Mouse (Mus musculus): ENCODE data around the gene Rad51b.

Gene Rad51b

DNA sequence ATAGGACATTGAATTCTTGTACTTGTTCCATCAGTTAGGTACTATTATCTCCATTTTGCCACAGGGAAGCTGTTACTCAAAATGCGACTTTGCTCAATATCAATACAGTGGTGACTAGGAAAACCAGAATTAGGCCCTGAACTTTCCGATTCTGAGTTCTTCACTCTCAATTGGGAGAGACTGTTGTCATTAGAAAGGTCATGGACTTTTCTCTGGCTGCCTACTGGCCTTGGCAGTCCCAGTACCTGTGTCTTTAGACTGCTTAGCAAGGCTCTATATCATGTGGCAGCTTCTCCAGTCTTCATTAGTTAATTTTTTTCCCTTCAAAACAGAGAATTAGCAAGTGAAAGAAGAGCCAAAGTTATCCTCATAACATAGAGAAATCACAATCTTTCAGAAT, 288.3 kb downstream of the Rad51b start:
- DNase-seq = no peak

DNA sequence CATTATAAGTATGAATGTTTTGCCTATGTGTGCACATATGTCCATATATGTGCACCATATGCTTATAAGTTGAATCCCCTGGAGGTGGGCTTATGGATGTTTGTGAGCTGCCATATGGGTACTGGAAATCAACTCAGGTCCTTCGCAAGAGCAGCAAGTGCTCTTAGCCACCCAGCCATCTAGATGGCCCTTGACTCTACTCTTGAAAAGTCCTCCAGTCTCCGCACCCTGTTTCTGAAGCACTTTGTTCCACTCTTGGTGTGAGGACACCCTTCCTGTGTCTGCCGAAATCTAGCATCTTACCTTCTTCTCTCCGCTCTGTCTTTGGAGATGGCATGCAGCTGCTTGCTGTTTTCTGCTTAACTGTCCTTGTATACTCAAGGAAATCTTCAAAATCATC, 291.7 kb downstream of the Rad51b start:
- peak; percentile 48 for DNase-seq

DNA sequence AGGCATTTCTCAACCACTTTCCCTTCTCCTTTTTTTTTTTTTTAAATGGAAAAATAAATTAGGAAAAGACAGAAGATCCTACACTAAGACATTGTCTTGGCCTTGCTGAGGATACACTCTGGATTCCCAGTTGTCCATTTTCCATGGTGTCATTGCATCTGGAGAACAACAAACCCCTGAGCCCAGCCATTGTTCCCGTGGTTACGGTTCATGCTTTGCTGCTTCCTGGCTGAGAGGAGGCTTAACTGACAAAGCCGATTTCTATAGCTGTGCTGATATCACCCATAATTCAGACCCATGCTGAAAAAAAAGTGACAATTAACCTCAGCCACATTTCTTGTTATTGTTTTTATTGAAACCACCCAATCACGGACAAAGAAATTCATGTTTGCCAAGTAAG, 295.1 kb downstream of the Rad51b start:
- no peak for DNase-seq

DNA sequence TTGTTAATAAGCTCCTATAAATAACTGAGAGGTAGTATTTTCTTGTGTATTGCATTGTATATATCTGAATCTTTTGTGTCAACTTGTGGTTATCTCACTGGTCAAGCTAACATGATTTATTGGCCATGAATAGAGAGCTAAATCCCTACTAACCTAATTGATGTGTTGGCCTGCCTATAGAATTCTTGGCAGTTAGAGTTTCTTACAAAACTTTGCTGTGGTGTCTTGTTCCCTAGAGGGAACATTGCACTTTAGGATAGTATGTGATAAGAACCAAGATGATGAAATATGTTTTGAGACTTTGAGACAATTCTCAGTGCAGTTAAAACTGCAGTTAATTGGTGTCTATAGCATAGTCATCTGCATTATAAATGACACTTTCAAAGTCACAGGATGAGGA, 299.8 kb downstream of the Rad51b start:
- no peak for DNase-seq

DNA sequence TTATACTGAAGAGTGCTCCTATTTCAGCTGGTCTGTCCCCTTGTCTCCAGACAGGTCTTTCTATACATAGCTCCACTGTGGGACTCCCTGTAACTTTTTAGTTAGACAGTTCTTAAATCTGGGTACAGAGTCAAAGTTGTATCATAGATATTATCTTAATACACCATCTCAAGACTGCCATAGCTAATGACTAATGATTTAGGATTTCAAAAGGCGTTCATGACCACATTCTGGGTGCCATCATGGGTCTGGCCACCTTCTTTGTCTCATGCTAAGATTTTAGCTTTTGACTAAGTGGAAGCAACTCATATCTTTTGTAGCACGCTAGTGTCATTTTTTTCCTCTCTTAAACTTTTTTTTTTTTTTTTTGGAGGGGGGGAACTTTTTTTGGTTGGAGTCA, 300.3 kb downstream of the Rad51b start:
- DNase-seq = no peak

DNA sequence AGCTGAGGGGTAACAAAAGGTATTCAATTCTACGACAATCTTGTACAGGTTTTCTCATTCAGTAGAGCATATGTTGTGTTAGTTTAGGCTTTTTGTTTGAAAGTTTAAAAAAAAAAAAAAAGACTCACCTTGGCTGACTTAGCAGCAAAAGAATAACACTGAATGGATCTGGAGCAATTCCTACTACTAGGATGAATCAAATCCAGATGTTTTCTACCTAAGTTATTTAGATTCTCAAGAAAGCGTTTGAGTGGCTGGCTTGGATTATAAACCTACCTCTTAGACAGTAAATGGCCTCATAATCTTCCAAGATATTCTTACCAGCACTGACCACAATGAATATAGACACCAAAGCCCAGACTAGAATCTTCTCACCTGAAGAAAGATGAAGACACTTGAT, 300.7 kb downstream of the Rad51b start:
- DNase-seq = no peak

DNA sequence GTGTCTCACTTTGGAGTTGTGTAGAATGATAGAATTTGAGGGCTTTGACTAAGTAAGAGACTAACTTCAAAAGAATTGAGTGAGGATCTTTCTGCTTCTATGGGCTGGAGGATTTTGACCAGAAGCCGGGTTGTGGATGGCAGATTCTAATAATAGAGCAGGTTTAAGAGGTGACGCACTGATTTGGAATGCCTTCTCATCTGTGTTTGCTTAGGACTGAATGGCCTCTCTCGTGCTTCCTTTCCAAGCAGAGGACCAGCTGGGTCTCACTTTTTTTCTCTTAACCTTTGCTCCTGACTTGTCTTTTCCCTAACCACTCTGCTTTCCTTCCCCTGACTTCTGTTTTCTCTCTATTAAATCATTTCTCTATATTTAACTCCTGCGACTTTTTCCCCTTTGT, 301.4 kb downstream of the Rad51b start:
- peak; percentile 50 for DNase-seq

DNA sequence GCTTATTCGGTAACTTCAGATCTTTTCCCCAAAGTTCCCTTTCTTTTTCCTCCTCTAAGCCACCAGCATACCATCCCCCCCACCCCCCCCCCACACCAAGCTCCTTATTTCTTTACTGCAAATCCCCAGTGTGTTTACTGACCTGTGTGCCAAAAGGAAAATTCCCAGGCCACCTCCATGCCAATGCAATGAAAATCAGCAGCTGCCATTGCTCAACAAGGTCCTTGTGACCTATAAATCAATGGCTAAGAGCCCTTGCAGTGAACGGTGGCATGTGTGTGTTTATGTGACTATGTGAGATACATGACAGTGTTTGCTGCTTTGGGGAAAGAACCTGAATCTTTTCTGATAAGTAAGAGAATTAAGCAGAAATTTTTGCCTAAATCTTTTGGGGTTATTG, 301.8 kb downstream of the Rad51b start:
- no peak for DNase-seq

DNA sequence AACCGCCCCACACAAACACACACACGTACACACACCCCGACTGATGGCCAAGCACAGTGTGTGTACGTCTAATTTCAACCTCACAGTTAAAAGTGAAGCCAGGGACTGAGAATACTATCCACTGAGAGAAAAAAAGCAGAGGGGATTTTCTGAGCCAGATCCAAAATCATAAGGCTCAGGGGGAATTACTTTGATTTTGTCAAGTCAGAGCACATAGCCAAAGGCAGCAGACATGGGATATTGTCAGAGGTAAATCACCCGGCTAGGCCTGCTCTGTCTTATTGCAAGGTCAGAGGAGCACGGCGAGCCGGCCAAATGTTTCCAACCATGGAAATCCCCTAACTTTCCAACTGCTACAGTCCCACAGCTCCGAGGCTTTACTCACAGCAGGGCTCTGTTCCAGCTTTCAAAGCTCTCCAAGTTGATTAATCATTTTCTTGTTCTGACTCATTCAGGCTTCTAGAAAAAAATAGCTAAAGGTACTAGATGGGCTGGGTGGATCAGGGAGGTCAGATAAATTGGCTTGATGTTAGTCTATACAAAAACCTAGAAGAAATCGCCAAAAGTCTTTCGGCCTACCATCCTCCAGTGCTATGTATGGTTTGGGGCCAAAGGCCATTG, 303.2 kb downstream of the Rad51b start:
- DNase-seq = peak; percentile 72

DNA sequence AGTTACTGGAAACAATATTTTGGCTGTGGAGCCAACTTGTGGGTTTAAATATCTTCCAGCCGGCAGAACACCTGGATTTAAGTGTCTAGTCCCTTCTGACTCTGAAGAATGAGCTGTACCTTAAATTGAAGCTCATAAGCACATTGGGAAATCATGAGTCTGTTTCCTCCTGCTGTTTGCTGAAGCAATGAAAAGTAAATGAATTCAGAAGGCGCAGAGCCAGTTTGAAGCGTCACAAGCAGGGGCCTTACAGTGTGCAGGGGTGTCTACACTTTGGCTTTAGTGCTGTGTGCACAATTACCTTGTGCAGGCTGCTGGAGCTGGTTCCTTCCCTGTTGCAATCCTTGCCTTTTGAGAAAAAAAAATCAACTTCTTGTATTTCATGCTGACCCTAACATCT, 305.6 kb downstream of the Rad51b start:
- peak; percentile 39 for DNase-seq

DNA sequence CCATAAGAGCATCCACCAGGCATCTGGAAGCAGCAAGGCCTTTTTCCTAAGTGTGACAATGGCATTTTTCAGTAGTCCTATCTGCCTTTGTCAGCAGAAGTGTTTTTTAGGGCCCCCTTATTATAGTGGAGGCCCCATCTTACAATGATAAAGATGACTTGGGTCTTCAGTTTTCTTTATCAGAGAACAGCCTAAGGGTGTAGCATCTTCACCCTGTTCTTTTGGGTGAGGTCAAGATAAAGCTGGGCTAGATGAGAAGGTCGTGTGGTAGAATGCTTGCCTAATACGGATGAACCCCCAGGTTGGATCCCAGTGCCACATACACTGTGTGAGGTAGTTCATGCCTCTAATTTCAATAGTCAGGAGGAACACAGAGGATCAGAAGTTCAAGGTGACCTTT, 307.8 kb downstream of the Rad51b start:
- DNase-seq = no peak

DNA sequence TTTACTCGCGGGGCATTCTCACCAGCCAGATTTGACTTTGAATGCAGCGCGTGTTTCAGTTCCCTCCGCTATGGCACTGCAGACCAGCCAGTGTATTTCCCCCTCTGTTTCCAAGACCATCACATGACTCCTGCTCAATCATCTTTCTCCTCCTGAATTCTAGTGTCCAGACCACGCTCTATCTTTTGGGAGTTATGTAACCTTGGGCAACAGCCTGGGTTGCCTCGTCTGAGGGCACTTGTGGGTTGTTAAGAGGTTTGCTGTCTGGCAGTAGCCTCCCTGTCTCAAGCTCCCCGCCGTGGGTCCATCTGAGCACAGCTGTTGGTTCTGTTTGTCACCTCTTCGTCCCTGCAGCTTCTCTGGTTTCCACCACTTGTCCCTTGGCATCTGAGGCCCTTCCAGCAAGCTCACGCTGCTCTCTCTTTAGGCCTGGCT, 309.1 kb downstream of the Rad51b start:
- DNase-seq = peak; percentile 34

DNA sequence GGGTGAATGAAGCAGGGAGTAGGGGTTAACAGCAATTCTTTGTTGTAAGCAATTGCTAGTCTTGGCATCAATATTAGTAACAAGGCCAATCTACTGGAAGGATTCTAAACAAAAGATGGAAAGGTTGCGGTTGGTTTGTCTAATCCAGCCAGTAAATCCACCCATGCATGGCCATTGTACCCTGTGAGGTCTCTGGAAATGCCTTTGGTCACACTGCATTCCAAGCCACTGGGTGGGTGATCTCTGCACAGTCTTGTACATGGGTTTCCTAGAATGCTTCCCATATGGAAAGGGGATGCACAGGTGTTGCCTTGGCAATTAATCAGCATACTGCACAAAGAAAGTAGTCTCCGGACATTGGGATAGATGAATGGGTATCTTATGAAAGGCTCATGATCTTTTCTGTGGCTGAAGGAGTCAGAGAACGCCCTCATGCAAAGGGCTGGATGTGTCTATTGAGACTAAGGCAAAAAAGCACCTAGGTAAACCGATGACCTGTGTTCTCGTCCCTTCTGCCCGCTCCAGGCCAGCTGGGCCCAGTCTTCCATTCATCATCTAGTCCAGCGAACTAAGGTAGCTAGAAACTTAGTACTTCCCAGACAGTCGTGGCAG, 312.4 kb downstream of the Rad51b start:
- no peak for DNase-seq

DNA sequence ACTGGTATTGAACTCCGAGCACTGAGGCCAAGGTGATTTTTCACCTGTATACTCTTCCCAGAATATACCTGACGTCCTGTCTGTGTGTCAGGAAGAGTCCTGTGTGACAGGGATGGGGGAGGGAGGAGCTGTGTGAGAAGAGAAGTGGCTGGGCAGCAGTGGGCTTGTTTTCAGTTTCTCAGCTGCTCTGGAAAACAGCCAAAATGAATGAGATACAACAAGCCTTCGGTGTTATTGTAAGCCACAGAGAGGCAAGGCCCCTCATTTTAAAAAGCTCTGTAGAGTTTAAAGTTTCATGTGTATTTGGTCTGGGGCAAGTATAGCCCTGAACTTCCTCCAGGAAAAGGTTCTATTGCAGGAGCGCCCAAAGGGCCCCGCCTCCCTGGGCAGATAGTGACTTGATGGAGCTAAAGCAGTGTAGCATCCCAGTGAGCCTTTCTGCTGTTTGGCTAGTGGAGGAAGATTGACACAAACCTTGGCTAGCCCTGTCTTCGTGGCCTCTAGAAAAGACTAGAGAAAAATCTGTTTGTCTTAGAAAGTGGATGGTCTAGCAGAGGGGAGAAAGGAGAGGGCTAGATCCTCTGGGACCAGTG, 313.5 kb downstream of the Rad51b start:
- no peak for DNase-seq

DNA sequence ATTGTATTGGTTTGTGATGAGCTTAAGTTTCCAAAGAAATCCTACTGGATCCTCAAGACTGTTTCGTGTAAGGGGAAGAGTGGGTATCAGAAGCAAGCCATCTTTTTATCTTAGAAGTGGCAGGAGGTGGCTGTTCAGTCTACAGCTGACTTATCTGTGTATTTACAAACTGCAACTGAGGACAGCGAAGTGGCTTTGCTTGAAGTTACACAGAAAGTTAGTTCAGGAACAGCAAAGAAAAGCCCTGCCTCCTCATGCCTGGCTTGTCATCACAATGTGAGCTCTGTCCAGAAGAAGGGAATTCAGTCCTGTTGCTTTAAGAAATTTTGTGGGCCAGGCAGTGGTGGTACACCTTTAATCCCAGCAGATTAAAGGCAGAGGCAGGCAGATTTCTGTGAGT, 314.6 kb downstream of the Rad51b start:
- no peak for DNase-seq

DNA sequence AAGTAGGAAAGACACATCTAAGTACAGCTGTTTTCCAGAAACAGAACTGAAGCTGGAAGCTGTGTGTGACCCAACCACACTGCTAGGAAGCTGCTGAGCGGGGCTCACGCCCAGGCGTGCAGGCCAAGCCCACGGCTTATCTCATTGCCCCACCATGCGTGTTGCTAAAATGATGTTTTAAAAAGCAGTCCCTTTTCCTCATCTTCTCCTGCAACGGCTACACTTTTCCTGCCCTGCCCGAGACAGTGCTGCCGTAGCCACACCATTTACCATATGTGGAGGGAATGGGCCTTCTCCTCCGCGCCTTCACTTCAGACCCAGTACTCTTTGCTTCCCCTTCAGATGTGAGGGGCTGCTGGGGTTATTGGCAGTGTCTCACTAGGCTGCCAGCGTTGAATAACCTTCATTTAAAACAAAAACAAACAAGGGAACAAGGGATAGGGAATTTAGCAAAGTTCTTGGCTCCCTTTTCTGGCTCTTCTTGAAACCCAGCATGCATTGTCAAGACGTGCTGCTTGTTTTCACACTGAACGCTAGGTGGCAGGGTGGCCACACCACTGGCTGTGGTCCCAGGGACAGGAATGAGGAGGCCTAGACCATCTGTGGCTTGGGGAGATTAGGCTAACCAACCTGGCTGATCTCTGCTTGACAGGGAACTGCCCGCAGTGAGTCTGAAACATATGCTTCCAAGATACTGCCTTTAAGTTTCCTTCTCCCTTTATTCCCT, 315.4 kb downstream of the Rad51b start:
- DNase-seq = peak; percentile 88

DNA sequence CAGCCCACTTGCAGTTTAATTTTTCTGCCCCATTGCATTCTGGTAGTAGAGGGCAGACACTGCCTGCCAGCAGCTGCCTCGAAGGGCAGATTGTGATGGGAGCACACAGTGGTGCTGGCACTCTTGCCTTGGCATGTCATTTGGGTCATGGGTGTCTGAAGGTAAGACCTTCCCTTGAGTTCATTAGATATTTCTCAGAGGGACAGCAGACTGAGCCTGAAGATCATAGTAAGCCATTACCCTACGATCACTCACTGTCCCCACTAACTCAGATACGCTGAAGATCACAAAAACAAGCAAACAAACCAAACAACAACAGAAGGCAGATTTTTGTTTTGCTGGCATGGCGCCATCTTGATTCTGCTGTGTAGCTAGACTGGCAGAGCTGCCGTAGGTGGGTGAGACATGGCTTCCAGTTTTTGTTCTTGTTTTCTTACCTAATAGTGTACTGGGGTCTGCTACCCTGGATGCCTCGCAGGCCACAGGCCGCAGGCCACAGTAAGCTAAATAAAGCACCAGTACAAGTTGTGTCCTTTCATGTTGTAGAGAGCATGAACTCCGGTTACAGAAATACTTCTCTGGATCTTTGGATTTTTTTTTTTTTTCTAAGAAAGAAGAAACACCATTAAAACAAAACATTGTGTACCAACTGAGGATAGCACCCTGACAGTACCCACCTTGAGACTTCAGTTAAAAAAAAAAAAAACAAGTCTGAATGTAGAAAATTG, 316.1 kb downstream of the Rad51b start:
- no peak for DNase-seq

DNA sequence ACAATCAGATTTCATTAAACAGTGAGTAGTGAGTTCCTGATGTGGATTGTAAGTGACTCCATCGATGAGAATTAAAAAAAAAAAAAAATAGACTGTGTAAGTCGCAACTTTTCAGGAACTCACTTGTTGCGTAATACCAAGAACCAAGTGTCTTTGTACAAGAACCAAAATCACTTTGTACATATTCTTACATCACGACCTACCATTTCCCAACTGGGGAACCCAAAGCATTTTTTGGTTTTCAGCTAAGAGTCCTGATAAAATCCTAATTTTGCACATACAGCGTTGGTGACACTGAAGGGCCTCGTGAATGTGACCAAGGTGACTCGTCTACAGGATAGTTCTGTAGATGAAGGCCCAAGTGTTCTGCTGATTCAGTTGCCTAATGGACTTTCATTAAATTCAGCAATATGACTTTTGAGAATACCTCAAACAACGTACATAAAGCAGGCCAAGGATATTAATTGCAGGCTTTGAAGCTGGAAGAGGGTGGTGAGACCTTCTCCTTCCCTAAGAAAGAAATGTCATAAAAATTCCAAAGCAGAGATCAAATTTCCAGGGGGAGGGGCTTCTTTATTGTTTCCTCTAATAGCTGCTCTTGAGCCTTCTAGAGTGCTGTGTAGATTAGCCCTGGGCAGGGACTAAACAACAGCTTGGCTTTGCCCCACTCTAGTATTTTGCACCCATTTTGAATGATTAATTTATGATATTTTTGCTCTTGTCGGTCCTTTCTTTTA, 316.9 kb downstream of the Rad51b start:
- no peak for DNase-seq

DNA sequence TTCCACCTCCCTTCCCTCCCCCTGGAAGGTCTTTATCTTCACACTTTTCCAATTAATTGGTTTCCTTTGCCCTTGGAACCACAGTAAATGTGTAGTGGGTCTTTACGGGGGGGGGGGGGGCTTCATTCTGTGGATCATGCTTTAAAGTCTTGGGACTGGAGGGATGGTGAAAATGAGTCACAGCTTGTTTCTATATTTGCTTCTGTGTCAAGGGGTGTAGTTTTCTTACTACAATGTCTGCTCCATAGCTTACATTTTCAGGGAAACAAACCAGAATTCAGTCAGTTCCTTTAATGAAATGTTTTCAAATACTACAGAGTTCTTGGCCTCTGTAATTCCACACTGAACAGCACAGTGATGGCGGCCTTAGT, 317.5 kb downstream of the Rad51b start:
- no peak for DNase-seq

DNA sequence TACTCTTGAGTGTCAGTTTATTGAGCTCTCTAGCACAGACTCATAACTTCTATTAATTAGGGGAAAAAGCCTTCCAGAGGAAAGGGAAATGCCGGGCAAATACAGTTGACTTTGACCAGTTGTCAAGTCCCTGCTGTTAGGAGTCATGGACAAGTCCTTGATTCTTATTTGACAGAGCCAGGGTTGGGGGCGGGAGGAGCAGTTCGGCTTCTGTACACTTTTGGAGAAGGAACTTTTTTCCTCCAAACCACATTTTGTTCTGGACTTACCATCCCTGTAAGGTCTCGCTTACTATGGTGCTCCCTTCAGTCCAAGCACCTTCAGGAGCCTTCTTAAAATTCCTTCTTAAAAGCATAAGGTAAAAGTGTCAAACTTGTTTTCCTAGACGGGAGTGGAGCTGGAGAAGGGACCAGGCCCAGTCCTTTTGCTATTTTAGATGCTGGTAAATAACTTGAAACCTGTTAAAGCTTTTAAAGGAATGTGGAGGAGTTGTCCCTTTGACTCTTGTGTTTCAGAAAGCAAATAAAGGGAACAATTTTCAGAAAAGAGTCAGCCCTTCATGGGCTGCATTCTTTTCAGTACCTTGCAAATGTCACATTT, 318.7 kb downstream of the Rad51b start:
- DNase-seq = no peak

DNA sequence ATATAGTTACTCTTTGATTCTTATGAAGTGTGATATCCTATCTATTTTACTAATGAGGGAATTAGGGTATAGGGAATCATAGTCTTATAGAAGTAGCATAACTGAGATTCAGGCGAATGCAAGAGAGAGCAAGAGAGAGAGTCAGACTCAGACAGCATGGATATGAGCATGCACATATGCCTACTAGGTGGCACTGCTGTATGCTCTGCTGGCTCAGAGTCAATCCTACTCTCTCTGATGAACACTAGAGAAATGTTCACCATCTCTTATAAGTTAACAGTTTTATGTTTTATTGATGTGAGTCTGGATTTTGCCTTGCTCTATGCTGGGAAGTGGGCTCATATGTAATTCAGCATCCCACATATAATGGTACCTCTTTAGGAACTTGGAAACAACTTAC, 321.9 kb downstream of the Rad51b start:
- no peak for DNase-seq

DNA sequence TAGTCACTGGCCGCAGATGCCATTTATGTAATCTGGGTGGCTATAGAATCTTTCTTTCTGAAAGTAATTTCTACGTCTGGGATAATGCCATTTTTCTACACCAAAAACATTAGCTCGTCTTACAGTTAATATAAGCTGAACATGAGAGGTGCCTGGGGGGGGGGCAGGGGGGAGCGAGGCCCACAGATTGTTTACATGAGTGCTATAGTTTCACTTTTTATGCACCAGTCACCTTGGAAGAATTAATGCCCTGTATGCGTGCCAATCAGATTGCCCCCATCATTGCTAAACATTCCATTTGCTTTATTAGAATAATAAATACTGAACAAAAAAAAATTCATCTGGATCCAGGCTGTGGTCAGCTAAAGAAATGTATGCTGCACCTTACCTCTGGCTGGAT, 323.6 kb downstream of the Rad51b start:
- no peak for DNase-seq
